Mouse (Mus musculus) E14TG2a.4 (cell line): ENCODE results near the gene C1qb.

Experiments used
- CTCF ChIP-seq: conservative IDR thresholded peaks from 2 replicates; pipeline ENCODE4 v1.5.1; 2014; ENCODE audit warnings: low read length
- NANOG ChIP-seq: IDR thresholded peaks from 2 replicates; pipeline ENCODE4 v1.6.1; 2014; ENCODE audit warnings: borderline replicate concordance, low read length, mixed read lengths
- POU5F1 ChIP-seq: IDR thresholded peaks from 2 replicates; pipeline ENCODE4 v1.6.1; 2014; ENCODE audit warnings: low read length, borderline replicate concordance

DNA sequence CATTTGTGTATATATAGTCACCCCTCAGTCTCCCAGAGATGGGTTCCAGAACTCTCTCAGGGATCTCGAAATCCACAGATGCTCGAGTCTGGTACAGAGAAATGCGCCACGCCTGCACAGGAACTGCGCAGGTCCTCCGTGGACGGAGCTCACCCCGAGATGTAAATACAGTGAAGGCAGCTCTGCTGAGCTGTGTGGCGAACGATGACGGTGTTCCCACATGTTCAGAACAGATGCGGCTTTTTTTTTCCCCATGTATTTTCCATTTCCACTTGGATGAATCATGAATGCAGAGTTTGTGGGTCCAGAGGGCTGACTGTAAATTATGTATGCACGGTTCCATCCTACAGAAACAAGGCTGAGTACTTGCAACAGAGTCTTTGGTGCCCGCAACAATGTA is 11.0 kb downstream of the C1qb start:
- TF ChIP-seq CTCF (no peak), NANOG (no peak), POU5F1 (no peak)
